Mouse (Mus musculus): ENCODE results near the gene B3galnt1. TPM values are rescaled to one million over a fixed set of nuclear protein-coding genes. Genes with fewer than 3 reads are reported as not detected.

Gene B3galnt1
- polyA plus RNA-seq, 1 experiment from 2014 or later = 32.4 TPM

DNA sequence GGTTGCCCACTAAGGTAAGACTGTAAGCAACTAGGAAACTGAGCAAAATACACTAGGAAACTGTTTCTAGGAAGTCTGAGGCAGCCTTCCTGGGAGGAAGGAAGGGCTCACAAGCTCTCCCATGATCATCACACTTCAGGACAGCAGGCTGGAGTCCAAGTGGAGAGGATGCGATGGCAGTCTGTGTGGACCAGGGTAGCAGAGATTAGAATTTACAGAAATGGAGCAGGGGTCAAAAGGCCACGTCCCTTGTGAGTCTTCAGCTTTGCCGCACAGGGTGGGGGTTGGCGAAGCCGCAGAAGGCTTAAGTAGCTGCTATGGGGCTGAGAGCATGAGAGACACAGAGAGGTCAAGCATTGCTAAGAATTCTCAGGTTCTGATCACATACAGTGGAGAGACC lies 37.1 kb downstream of the B3galnt1 start:
- Histone ChIP-seq H3K4me2 (no peak overlapping the region), H3K27ac (no peak overlapping the region), H3K4me1 (peaks cover 8% of the 10 kb centered on the region; the same call in 1 of the 2 replicates), H3K27me3 (no peaks in the 10 kb centered on the region), H3K9ac (no peak overlapping the region), H3K36me3 (no peaks in the 10 kb centered on the region), H3K9me3 (no peaks in the 10 kb centered on the region), H3K4me3 (no peak overlapping the region)
- ATAC-seq (ENCODE audit: insufficient number of reproducible peaks, insufficient read depth, low FRiP score, low TSS enrichment, low read depth) = no peak
- WGBS = 69% methylated on average over 5 of the region's 5 CpGs

DNA sequence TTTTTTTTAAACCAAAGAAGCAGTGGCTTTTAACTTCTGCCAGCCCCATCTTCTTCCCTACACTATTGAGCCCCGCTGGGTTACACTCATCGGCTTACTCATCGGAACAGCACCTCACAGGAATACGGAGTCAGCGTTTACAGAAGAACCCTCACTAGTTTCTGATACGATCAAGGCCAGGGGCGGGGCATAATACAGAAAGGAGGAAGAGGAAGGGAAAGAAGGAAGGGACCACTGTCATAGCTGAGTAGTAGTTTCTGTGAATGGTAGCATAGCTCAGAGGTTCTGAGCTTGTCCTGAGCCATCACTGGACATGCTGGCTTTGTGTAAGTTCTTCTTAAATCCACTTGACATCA lies 38.8 kb downstream of the B3galnt1 start:
- Histone ChIP-seq H3K36me3 (no peaks in the 10 kb centered on the region), H3K9me3 (no peaks in the 10 kb centered on the region), H3K4me1 (peaks cover 8% of the 10 kb centered on the region; the same call in 1 of the 2 replicates), H3K4me2 (no peak overlapping the region), H3K4me3 (no peak overlapping the region), H3K27ac (no peak overlapping the region), H3K27me3 (no peaks in the 10 kb centered on the region), H3K9ac (no peak overlapping the region)
- ATAC-seq (ENCODE audit: insufficient number of reproducible peaks, insufficient read depth, low FRiP score, low TSS enrichment, low read depth) = no peak
- 92% methylated on average over 7 of the region's 7 CpGs for WGBS

DNA sequence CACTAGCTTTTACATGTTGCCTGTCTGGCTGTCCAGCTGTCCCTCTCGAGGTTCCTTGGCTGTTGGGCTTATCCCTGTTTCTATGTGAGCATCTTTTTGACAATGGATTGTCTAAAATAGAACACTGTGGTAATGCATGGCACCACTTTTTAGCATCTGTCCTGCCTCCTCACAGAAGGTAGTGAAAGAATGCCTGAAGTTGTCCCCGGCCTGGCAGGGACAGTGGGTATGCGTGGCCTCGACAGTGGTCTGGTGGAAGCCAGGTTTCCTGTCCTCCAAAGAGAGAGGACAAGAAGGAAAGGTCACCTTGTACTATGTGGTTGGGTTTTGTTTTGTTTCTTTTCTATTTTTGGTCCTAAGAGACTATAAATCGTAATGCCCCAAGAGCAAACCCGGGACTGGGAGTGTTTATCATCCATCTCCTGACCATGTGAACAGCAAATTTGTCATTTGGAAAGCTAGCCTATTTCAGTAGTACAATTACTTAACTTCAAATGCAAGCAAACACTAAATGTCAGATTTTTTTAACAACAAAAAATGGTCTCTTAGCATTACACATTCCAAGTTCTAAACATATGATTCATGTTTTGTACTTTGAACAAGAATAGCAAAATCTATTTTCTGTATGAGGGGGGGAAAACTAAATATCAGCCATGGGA lies 39.3 kb downstream of the B3galnt1 start:
- no peaks in the 10 kb centered on the region for H3K27me3 ChIP-seq
- no peaks in the 10 kb centered on the region for H3K36me3 ChIP-seq
- H3K9me3 ChIP-seq = no peaks in the 10 kb centered on the region
- no peak overlapping the region for H3K27ac ChIP-seq
- no peak overlapping the region for H3K9ac ChIP-seq
- no peak overlapping the region for H3K4me3 ChIP-seq
- no peak for ATAC-seq (ENCODE audit: insufficient number of reproducible peaks, insufficient read depth, low FRiP score, low TSS enrichment, low read depth)
- WGBS = 84% methylated on average over 6 of the region's 6 CpGs
- H3K4me1 ChIP-seq = peaks cover 8% of the 10 kb centered on the region; the same call in 1 of the 2 replicates
- no peak overlapping the region for H3K4me2 ChIP-seq

DNA sequence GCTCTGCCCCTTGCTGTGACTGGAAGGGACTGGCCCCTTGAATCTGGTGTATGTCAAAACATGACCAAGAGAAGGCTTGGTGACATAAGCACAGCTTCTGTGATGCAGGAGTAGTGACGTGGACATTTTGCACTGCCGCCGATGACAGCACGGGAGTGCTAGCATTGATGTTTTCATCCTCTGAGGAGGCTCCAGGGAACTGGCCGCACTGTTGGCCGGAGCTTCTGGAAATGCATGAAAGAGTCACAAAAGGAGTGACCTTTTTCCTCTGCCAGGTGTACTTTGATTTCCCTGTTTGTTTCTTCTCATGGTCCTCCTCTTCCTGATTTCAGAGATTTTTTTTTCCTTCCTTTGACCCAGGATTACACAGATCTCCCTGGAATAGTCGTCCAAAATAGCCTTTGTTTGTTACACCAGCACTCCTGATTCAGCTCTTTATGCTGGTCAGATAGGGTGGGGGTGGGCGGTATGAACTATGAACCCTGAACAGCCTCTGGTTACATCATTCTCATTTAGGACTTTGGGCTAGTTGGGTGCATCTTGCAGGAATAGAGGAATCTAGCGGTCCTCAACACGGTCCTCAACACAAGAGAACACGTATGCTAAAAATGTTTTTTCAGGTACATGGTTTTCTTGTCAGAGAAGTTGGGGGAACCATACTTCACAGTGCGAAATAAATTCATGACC lies 42.5 kb downstream of the B3galnt1 start:
- Histone ChIP-seq H3K9me3 (no peaks in the 10 kb centered on the region), H3K4me3 (no peak overlapping the region)

DNA sequence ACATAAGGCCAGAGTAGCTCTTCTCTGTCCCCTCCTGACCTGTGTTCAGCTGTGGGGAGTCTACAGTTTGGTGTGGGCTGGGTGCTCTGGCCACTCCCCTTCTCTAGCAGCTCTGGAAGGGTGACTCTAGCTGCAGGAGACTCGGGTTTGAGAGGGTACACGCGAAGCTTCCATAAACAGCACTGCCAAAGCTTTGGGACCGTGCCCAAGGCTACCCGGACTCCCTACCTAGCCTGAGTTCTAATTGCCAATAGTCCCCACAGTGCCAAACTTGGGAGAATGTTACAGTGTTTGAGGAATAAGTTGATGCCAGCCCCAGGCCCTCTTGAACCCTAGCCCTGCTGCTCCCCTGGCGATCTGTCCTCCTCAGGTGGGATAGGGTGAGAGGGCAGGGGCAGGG lies 43.2 kb downstream of the B3galnt1 start:
- H3K36me3 ChIP-seq = no peaks in the 10 kb centered on the region
- 86% methylated on average over 6 of the region's 6 CpGs for WGBS
- no peak overlapping the region for H3K4me3 ChIP-seq
- no peak overlapping the region for H3K27ac ChIP-seq
- no peak for ATAC-seq (ENCODE audit: insufficient number of reproducible peaks, insufficient read depth, low FRiP score, low TSS enrichment, low read depth)
- peaks cover 8% of the 10 kb centered on the region; the same call in 1 of the 2 replicates for H3K4me1 ChIP-seq
- no peaks in the 10 kb centered on the region for H3K27me3 ChIP-seq
- H3K9ac ChIP-seq = no peak overlapping the region
- no peaks in the 10 kb centered on the region for H3K9me3 ChIP-seq
- no peak overlapping the region for H3K4me2 ChIP-seq

More for the DNA sequence above, 42.5 kb downstream of the B3galnt1 start:
- H3K9ac ChIP-seq = no peak overlapping the region
- no peak overlapping the region for H3K4me2 ChIP-seq
- no peaks in the 10 kb centered on the region for H3K27me3 ChIP-seq
- peaks cover 8% of the 10 kb centered on the region; the same call in 1 of the 2 replicates for H3K4me1 ChIP-seq
- ATAC-seq (ENCODE audit: insufficient number of reproducible peaks, insufficient read depth, low FRiP score, low TSS enrichment, low read depth) = no peak
- no peak overlapping the region for H3K27ac ChIP-seq
- no peaks in the 10 kb centered on the region for H3K36me3 ChIP-seq
- WGBS = 83% methylated on average over 12 of the region's 12 CpGs

DNA sequence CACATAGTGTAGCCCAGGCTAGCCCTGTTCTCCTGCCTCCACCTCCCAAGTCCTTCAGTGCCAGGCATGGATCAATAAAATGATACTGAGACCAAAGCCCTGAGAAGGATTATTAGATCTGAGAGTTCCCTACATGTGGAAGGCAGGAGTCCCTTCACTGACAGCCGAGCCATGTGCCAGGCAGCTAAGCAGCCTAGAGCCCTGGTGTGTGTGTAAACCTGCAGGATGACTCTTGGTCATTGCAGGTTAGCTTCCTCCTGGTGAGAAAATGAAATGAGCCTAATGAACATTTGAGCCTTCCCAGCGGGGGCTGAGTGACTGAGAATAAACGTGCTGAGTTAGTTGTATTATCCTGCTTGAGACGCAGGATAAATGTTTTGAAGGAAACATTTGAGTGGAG lies 49.2 kb downstream of the B3galnt1 start:
- H3K27me3 ChIP-seq = no peaks in the 10 kb centered on the region
- no peaks in the 10 kb centered on the region for H3K36me3 ChIP-seq
- H3K9ac ChIP-seq = no peak overlapping the region
- ATAC-seq (ENCODE audit: insufficient number of reproducible peaks, insufficient read depth, low FRiP score, low TSS enrichment, low read depth) = no peak
- no peak overlapping the region for H3K4me2 ChIP-seq
- H3K27ac ChIP-seq = no peak overlapping the region
- no peak overlapping the region for H3K4me3 ChIP-seq
- 0 out of 2 replicates have a peak, but pooled peaks cover 4% of the 10 kb centered on the region for H3K4me1 ChIP-seq
- 81% methylated on average over 4 of the region's 4 CpGs for WGBS
- no peaks in the 10 kb centered on the region for H3K9me3 ChIP-seq

DNA sequence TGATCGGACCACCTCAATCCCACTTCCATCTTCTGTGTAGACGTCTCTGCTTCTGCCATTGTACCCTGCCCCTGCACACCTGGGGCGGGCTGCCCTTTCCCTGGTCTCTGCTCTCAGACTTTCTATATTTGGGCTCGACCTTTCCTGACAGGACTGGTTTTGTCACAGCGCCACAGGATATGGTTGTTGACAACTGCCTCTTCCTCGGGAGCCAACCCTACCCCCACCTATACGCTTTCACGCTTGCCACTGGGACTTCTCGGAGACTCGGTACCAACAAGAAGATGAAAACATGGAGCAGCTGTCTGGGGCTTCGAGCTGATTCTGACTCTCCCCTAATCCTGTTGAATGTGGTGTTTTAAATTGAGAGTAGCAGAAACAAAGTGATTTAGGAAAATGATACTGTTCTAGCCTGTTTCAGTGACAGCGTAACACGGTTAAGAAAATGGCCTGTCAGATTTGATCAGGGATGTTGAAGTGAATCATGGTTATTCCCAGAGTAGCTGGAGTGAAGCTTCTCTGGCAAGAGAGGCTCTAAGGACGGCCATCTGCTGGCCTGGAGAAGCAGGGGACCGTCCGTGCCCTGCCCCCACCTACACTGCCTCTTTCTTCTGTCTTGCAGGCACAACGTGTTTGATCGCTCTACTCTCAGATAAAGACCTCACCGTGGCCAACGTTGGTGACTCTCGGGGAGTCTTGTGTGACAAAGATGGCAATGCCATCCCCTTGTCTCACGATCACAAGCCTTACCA lies 49.9 kb downstream of the B3galnt1 start:
- Histone ChIP-seq H3K4me2 (no peak overlapping the region), H3K9ac (no peak overlapping the region), H3K36me3 (no peaks in the 10 kb centered on the region), H3K27ac (no peak overlapping the region), H3K9me3 (no peaks in the 10 kb centered on the region), H3K4me1 (0 out of 2 replicates have a peak, but pooled peaks cover 4% of the 10 kb centered on the region), H3K4me3 (no peak overlapping the region), H3K27me3 (no peaks in the 10 kb centered on the region)
- WGBS = 63% methylated on average over 22 of the region's 22 CpGs
- ATAC-seq (ENCODE audit: insufficient number of reproducible peaks, insufficient read depth, low FRiP score, low TSS enrichment, low read depth) = no peak

DNA sequence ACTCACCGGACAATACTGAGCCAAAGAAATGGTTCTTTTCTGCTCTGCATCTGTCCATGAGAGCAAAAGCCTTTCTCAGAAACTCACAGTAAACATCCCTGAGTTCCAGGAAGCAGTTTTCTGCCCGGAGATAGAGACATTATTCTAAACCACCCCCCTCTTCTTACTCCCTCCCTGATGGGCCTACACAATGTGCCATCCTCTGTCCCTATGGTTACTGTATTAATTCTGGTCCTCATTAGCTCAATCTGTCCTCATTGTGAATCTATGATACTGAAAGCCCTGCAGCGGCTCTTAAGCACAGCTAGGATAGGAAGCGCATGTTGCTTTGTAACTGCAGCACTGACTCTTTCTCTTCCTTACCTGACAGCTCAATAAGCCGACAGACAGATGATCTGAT lies 53.7 kb downstream of the B3galnt1 start:
- Histone ChIP-seq H3K4me2 (no peak overlapping the region), H3K27ac (no peak overlapping the region), H3K9ac (no peak overlapping the region), H3K4me1 (0 out of 2 replicates have a peak, but pooled peaks cover 4% of the 10 kb centered on the region), H3K9me3 (no peaks in the 10 kb centered on the region), H3K27me3 (no peaks in the 10 kb centered on the region), H3K4me3 (no peak overlapping the region), H3K36me3 (no peaks in the 10 kb centered on the region)
- no peak for ATAC-seq (ENCODE audit: insufficient number of reproducible peaks, insufficient read depth, low FRiP score, low TSS enrichment, low read depth)
- 82% methylated on average over 5 of the region's 5 CpGs for WGBS

DNA sequence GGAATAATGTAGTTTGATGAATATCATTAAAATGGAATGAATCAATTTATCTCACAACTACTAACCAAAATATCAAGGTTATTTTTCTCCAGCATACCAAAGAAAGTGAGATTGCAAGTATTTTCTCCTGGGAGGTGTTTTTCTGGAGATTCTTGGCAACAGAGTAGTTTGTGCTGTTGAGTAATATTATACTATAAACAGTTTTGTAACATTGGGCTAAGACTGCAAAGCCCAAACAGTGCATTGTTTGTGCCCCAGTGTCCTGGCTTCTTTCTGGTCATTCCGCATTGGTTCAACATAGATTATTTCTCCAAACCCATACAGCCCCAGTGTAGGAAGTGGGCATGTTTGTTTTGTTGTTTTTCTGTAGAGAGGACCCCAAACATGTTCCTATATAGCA lies 55.0 kb downstream of the B3galnt1 start:
- Histone ChIP-seq H3K4me1 (0 out of 2 replicates have a peak, but pooled peaks cover 6% of the 10 kb centered on the region), H3K9me3 (no peaks in the 10 kb centered on the region)
- no peak for ATAC-seq (ENCODE audit: insufficient number of reproducible peaks, insufficient read depth, low FRiP score, low TSS enrichment, low read depth)

DNA sequence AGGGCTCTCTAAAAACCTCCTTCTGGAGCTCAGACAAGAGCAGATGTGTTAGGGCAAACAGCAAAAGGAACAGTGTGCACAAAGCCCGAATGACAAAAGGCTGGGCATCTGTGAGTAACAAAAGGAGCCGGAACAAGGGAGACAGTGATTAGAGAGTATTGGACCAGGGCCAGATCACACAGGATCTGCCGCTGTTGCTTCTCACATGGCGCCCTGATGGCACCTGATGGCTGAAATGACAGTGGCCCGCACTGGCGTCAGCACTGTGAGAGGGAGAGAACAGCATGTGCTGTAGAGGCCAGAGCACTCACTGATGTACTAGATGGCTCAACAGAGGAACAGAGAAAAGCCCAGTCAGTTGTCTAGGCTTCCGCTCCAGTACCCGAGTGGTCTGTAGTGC lies 55.8 kb downstream of the B3galnt1 start:
- Histone ChIP-seq H3K9me3 (no peaks in the 10 kb centered on the region), H3K27me3 (no peaks in the 10 kb centered on the region), H3K4me1 (0 out of 2 replicates have a peak, but pooled peaks cover 2% of the 10 kb centered on the region), H3K9ac (no peak overlapping the region), H3K27ac (no peak overlapping the region), H3K4me3 (no peak overlapping the region), H3K36me3 (no peaks in the 10 kb centered on the region), H3K4me2 (no peak overlapping the region)
- 85% methylated on average over 8 of the region's 8 CpGs for WGBS
- no peak for ATAC-seq (ENCODE audit: insufficient number of reproducible peaks, insufficient read depth, low FRiP score, low TSS enrichment, low read depth)

More for the DNA sequence above, 55.0 kb downstream of the B3galnt1 start:
- WGBS = 94% methylated on average over 1 of the region's 1 CpGs
- H3K9ac ChIP-seq = no peak overlapping the region
- H3K27ac ChIP-seq = no peak overlapping the region
- no peak overlapping the region for H3K4me2 ChIP-seq
- H3K4me3 ChIP-seq = no peak overlapping the region
- H3K27me3 ChIP-seq = no peaks in the 10 kb centered on the region
- H3K36me3 ChIP-seq = no peaks in the 10 kb centered on the region

DNA sequence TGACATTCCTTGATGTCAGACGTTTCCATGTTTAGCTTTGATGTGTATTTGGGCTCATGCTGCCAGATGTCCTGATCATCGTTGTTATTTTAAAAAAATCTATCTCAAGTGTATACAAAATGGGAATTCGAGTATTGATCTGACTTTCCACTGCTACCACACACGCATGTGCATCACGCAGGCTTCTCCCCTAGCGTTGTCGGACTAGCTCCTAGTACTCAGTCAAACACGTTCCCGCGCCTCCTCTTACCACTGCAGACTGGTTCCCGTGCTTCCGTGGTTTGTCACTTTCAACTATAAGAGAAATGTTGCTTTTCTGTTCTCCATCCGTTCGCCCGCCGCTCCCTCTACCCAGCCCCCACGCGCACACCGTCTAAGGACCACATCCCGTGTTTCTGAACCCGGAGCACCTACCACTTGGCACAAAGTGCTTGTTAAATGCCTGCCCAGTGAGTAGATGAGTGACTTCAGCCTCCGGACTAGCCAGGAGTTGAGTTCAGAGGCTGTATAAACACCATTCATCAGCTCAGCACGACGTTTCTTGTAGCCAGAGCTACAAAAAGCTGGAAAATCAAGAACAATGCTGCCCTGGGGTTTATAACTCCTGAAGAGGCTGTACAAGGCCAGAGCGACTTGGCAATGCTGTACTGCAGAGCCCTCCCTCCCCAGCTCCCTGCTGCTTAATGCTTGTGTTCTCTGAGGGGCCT lies 62.7 kb downstream of the B3galnt1 start:
- H3K36me3 ChIP-seq = no peaks in the 10 kb centered on the region
- no peak for ATAC-seq (ENCODE audit: insufficient number of reproducible peaks, insufficient read depth, low FRiP score, low TSS enrichment, low read depth)
- H3K4me1 ChIP-seq = peaks cover 16% of the 10 kb centered on the region
- no peak overlapping the region for H3K4me3 ChIP-seq
- no peak overlapping the region for H3K4me2 ChIP-seq
- no peak overlapping the region for H3K9ac ChIP-seq
- H3K27me3 ChIP-seq = no peaks in the 10 kb centered on the region
- H3K9me3 ChIP-seq = no peaks in the 10 kb centered on the region
- WGBS = 70% methylated on average over 25 of the region's 25 CpGs
- H3K27ac ChIP-seq = no peak overlapping the region

All from embryonic facial prominence, embryonic 13.5 days (tissue).